Mouse (Mus musculus) leukemia stem cell, adult 10-12 weeks (primary cell): Measurements from ENCODE around the gene Eef1a2. TPM values are rescaled to one million over a fixed set of nuclear protein-coding genes. Genes with fewer than 3 reads are reported as not detected.

Source experiments
- polyA plus RNA-seq: library from polyadenylated mRNA; stranded (reverse); fragments of >175 nt; gene quantifications from 2 replicates; pipeline ENCODE4 v1.2.3, GENCODE M21; 2012; ENCODE audit warnings: low replicate concordance

Eef1a2 gene
- not detected in 2 replicates for polyA plus RNA-seq

DNA sequence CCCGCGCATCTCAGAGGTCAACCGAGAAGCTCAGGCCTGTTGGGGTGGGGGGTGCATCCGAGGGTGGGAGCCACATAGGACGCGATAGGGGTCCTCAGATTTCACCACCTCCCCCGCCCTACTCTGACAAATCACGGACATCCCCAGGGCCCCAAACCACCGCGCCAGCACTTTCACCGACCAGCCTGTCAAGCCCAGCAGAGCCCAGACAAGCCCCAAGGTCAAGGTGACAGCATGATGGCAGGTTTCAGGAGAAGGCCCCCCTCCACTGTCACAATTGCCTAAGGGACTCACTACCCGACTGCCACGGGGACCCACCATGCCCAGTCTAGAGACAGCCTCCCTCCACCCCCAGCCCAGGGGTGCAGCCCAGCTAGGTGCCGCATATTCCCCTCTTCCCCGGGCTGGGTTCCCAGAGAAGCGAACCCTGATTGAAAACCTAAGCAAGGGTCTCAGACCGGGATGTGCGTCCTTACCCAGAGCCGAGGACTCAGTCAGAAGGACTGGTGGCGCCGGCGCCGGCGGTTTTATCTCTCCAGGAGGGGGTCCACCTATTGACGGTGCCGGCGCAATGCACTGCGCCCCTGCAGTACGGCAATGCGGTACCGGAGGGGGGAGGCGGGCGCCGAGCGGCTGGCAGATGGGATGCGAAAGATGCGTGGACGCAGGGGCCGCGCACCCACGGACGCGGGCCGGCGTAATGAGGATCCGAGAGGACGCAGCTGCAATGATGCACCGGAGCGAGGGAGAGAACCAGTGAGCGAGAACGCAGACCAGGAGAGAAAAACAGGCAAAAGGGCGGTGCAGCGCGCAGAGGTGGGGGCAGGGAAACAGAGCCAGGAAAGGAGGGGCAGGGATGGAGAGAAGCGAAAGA lies at the start of gene Eef1a2:
Gene Eef1a2 (minus strand): TSS at position 767 of the 874 bp plus-strand sequence.

DNA sequence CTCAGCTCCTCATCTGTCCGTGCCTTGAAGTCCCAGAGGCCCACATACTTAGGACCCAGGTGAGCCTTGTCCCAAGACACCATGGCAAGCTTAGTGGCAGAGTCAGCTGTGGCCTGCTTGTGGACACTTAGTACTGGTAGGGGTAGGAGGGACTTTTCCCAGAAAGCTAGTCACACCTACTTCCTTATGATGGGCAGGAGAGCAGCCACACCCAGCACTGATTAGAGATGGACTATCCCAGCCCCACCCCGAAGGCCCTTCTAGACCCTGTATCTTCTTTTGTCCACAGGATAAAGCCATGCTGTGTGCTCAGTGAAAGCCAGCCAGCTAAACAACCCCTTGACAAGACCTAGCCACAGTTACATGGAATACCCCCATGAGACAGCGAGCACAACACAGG lies 45.6 kb upstream of the Eef1a2 start, which contains the start of gene Ptk6:
Gene Ptk6 (minus strand): TSS at position 368 of the 400 bp plus-strand sequence.

DNA sequence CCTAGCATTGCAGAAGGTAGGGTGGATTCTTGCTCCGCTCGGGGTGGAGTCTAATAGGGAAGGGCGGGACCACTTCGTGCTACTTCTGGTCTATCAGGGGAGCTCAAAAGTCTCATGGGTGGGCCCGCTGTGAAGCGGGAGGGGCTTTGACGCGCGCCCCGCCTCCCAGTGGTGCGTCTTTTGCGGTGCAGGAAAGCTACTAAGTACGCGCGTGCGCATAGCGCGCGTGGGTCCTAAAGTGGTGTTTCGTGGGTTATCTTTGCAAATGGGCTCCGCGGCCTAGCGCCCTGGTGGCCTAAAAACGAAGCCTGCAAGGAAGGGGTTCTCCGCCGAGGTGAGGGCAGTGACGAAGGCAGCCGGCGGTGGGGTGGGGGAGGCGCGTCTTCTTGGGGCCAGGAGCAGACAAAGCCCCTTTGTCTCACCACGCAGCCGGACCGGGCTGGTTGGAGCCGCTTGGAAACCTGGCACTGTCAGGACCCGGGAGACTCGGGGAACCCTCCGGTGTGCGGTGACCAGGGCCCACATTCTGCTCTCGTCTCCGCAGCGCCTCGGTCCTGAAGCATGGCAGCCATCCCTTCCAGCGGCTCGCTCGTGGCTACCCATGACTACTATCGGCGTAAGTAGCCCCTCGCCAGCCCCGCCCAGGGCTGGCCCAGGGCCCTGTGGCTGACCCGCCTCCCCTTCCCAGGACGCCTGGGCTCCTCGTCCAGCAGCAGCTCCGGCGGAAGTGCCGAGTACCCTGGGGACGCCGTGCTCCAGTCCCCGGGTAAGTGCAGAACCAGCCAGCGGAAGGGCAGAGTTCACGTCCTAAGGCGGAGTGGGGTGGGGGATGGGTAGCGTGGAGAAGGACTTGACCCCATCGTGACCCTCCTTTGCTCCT lies 30.5 kb upstream of the Eef1a2 start, which contains the start of gene Ppdpf:
Gene Ppdpf (plus strand): TSS at position 127 of the 880 bp plus-strand sequence.

DNA sequence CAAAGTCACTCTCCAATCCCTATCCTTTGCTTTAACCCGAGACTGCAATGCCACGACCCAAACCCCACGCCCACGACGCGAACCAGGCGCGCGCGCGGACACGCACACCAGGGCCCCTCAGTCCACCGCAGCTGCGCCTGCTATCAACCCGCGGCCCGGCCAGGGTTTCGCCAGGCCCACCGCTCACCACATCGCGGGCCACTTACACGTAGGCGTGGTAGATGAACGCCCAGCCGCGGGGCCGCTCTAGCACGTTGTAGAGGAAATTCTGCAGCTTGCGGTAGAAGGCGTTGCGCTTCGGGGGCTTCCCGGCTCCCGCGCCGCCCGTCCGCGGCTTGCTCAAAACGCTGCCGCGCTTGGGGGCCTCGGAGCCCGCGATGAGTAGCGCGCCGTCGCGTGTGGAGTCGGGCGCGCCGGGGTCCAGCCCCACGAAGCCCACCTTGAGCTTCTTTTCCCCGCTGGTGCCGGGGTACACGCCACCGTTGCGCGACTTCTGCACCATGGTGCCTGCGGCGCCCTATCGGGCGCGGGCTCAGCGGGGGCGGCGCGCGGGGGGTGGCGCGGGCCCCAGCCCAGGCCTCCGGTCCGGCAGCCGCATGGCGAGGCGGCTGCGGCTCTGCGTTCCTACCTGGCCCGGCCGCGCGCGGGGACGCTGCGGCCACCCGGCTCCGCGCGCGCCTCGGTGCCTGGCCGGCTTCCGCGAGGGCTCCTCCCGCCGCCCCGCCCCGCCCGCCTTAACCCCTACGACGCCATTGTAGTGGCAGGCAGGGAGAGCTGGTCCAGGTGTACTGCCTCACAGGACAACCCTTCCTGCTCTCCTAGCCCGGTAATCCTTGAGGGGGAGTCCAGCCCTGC lies 22.0 kb downstream of the Eef1a2 start, which contains the start of gene Kcnq2:
Gene Kcnq2 (minus strand): TSS at position 710 of the 855 bp plus-strand sequence.

Other genes with a start within 250 kb of the Eef1a2 start
- 76.9 and 82.1 TPM in 2 replicates for gene Ythdf1, start 236.1 kb downstream of the Eef1a2 start, polyA plus RNA-seq
- not detected in 2 replicates for gene Birc7, start 228.0 kb downstream of the Eef1a2 start, polyA plus RNA-seq
- not detected in 2 replicates for gene Nkain4, start 202.3 kb downstream of the Eef1a2 start, polyA plus RNA-seq
- gene Arfgap1, start 189.8 kb downstream of the Eef1a2 start, polyA plus RNA-seq: 33.6 and 37.3 TPM in 2 replicates
- gene Col20a1, start 170.5 kb downstream of the Eef1a2 start, polyA plus RNA-seq: 3.0 and 7.1 TPM in 2 replicates
- gene Chrna4, start 113.5 kb downstream of the Eef1a2 start, polyA plus RNA-seq: not detected in 2 replicates
- not detected in 2 replicates for gene Kcnq2, start 21.7 kb downstream of the Eef1a2 start, polyA plus RNA-seq
- 250 and 398 TPM in 2 replicates for gene Ppdpf, start 30.2 kb upstream of the Eef1a2 start, polyA plus RNA-seq
- not detected in 2 replicates for gene Ptk6, start 45.8 kb upstream of the Eef1a2 start, polyA plus RNA-seq
- gene Srms, start 56.2 kb upstream of the Eef1a2 start, polyA plus RNA-seq: 0.22 TPM in 1 of 2 replicates, not detected in the other
- gene Fndc11, start 63.0 kb upstream of the Eef1a2 start, polyA plus RNA-seq: not detected in 2 replicates
- 22.3 and 46.5 TPM in 2 replicates for gene Helz2, start 85.0 kb upstream of the Eef1a2 start, polyA plus RNA-seq
- 13.5 and 32.3 TPM in 2 replicates for gene Gmeb2, start 131.0 kb upstream of the Eef1a2 start, polyA plus RNA-seq
- gene Stmn3, start 157.5 kb upstream of the Eef1a2 start, polyA plus RNA-seq: not detected in 2 replicates
- 9.3 and 28.8 TPM in 2 replicates for gene Rtel1, start 162.7 kb upstream of the Eef1a2 start, polyA plus RNA-seq
- gene Zgpat, start 207.9 kb upstream of the Eef1a2 start, polyA plus RNA-seq: 21.1 and 22.1 TPM in 2 replicates
- gene Arfrp1, start 208.4 kb upstream of the Eef1a2 start, polyA plus RNA-seq: 9.7 and 13.9 TPM in 2 replicates
- gene Lime1, start 223.1 kb upstream of the Eef1a2 start, polyA plus RNA-seq: 46.2 and 128 TPM in 2 replicates